Mouse (Mus musculus) neural tube, embryonic 14.5 days (tissue): Measurements from ENCODE around the gene Nhlrc2. TPM values are rescaled to one million over a fixed set of nuclear protein-coding genes. Genes with fewer than 3 reads are reported as not detected.

ENCODE experiments used
- ATAC-seq: fragments of 200-750 bp; cut with Nextera tagmentation; 2 replicates; pipeline ENCODE4 v1.8.0; 2017; ENCODE audit warnings: low read depth, mild to moderate bottlenecking, moderate TSS enrichment, moderate library complexity
- H3K27ac ChIP-seq: fragments of 300-500 bp; sonication (generic); 2 replicates; pipeline ENCODE4 v1.5.1; 2014; ENCODE audit warnings: low read depth, mild to moderate bottlenecking, control low read depth, low read length, moderate library complexity, mixed read lengths
- H3K27me3 ChIP-seq: fragments of 300-500 bp; sonication (generic); 2 replicates; pipeline ENCODE4 v1.6.1; 2014; ENCODE audit warnings: low read length; ENCODE audit not compliant: control insufficient read depth, insufficient read depth
- H3K36me3 ChIP-seq: fragments of 300-500 bp; sonication (generic); 2 replicates; pipeline ENCODE4 v1.6.1; 2014; ENCODE audit warnings: low read length, mixed read lengths; ENCODE audit not compliant: control insufficient read depth, insufficient read depth
- H3K4me1 ChIP-seq: fragments of 300-500 bp; sonication (generic); 2 replicates; pipeline ENCODE4 v1.6.1; 2014; ENCODE audit warnings: low read length; ENCODE audit not compliant: control insufficient read depth, insufficient read depth
- H3K4me2 ChIP-seq: fragments of 300-500 bp; sonication (generic); 2 replicates; pipeline ENCODE4 v1.6.1; 2014; ENCODE audit warnings: mild to moderate bottlenecking, low read depth, low read length, control low read depth
- H3K4me3 ChIP-seq: fragments of 300-500 bp; sonication (generic); 2 replicates; pipeline ENCODE4 v1.5.1; 2014; ENCODE audit warnings: low read depth, low read length, control low read depth, mixed read lengths
- H3K9ac ChIP-seq: fragments of 300-500 bp; sonication (generic); replicated peaks from 2 replicates; pipeline ENCODE4 v1.6.1; 2014; ENCODE audit warnings: low read depth, mild to moderate bottlenecking, control low read depth, low read length, mixed read lengths
- H3K9me3 ChIP-seq: fragments of 300-500 bp; sonication (generic); 2 replicates; pipeline ENCODE4 v1.6.1; 2016; ENCODE audit warnings: low read length; ENCODE audit not compliant: control insufficient read depth
- WGBS: fragments of 180-500 bp; shearing (Covaris S2); extraction: QIAGEN DNeasy Blood & Tissue Kit; methylation state at CpG from one replicate; pipeline ENCODE4 v1.1.7; 2014; 5-methylcytosine and 5-hydroxymethylcytosine counted together
- polyA plus RNA-seq: library from polyadenylated mRNA; unstranded; fragments of >200 nt; fragmentation: Nextera tagmentation; extraction: Ambion mirVana; gene quantifications from 2 replicates; pipeline ENCODE4 v1.2.1, GENCODE M21; 2014

Nhlrc2 gene
- polyA plus RNA-seq, 1 experiment from 2014 or later = 9.5 TPM

DNA sequence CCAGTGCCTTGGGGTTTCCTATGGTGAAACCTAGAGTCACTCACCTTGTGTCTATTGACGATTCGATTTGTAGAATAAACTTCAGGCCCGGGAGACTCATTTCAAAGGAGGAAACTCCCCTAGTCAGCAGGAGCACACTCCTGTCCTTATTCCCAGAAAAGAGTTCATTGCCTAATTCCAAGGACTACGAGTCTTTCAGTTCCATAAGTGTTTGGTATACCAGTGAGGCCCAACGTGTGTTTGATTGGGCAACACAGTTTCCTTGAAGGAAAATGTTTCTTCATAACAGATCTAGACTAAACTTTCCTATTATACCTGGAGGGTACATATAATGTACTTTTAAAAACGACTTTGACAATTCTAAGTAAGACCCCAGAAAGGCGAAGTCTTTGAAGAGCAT, 73.8 kb downstream of the Nhlrc2 start:
- H3K27me3 ChIP-seq = no peaks in the 10 kb centered on the region
- WGBS = 87% methylated on average over 7 of the region's 7 CpGs
- H3K4me2 ChIP-seq = no peak overlapping the region
- H3K9ac ChIP-seq = no peak overlapping the region
- H3K36me3 ChIP-seq = no peaks in the 10 kb centered on the region
- no peak overlapping the region for H3K4me3 ChIP-seq
- H3K4me1 ChIP-seq = no peaks in the 10 kb centered on the region
- no peak for ATAC-seq
- no peaks in the 10 kb centered on the region for H3K9me3 ChIP-seq
- H3K27ac ChIP-seq = no peak overlapping the region

DNA sequence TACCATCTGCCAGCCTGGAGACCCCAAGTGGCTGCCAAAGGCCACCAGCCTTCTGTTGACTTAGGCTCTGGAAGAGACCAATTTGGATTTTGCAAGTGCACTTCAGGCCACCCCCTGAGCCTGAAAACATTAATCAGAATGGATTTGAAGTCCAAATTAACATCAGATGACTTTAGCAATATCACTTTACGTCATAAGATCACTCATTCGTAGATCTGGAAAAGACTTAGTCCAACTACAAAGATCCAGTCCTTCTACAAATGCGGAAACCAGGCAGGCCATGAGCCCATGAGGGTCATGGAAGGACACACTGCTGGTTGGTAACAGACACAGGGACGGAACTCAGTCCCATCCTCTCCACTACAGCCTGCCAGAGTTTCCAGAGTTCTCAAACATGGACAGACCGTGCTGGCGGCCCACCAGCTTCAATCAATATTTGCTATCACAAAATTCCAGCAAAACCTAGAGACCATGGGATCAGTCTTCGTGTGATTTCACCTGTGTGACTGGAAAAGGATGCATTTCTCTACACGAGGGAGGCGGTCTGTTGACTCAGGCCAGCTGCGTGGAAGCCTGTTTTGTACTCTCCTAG, 79.9 kb downstream of the Nhlrc2 start:
- H3K27me3 ChIP-seq = no peaks in the 10 kb centered on the region
- no peaks in the 10 kb centered on the region for H3K9me3 ChIP-seq
- H3K9ac ChIP-seq = no peak overlapping the region
- no peaks in the 10 kb centered on the region for H3K4me1 ChIP-seq
- no peak overlapping the region for H3K4me2 ChIP-seq
- 91% methylated on average over 10 of the region's 10 CpGs for WGBS
- no peaks in the 10 kb centered on the region for H3K36me3 ChIP-seq
- no peak overlapping the region for H3K27ac ChIP-seq
- no peak for ATAC-seq
- H3K4me3 ChIP-seq = no peak overlapping the region

DNA sequence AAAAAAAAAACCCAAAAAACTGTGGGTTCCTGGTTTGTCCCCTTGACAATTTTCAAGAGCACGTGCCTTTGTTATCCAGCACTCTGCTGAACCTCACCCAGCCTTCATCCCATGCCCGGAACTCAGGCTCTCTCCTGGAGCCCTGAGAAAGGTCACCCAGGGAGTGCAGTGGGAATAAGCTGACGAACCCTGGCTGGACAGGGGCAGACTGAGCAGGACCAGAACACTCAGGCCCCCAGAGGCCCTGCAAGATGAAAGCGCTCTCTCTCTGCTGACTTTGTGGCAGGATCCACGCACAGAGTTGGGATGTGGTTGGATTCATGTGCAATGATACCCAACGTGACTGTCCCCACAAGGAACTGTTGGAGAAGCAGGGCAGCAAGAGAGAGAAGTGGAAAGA, 81.6 kb downstream of the Nhlrc2 start:
- WGBS = 84% methylated on average over 6 of the region's 6 CpGs
- H3K27ac ChIP-seq = no peak overlapping the region
- no peaks in the 10 kb centered on the region for H3K9me3 ChIP-seq
- H3K27me3 ChIP-seq = no peaks in the 10 kb centered on the region
- H3K36me3 ChIP-seq = no peaks in the 10 kb centered on the region
- no peak overlapping the region for H3K4me3 ChIP-seq
- H3K9ac ChIP-seq = no peak overlapping the region
- no peak for ATAC-seq
- H3K4me1 ChIP-seq = no peaks in the 10 kb centered on the region
- no peak overlapping the region for H3K4me2 ChIP-seq

DNA sequence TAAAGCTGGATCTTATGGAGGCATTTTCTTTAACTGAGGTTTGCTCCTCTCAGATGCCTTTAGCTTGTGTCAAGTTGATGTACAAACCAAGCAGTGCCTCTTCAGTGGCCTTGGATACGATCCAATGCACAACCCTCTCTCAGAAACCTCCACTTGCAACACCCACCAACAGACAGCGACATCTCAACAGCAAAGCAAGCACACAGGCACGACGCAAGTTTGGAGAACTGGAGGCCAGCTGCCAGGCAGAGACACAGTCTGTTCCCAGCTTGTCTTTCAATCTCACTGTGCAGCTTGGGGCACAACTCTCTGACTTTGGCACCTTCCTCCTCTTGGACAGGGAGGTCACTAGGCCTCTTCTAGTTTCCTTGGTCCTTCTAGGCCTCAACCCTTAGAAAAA, 83.0 kb downstream of the Nhlrc2 start:
- H3K27ac ChIP-seq = no peak overlapping the region
- no peaks in the 10 kb centered on the region for H3K4me1 ChIP-seq
- no peak overlapping the region for H3K4me3 ChIP-seq
- no peaks in the 10 kb centered on the region for H3K36me3 ChIP-seq
- no peaks in the 10 kb centered on the region for H3K9me3 ChIP-seq
- H3K4me2 ChIP-seq = no peak overlapping the region
- no peaks in the 10 kb centered on the region for H3K27me3 ChIP-seq
- no peak overlapping the region for H3K9ac ChIP-seq
- no peak for ATAC-seq
- WGBS = 80% methylated on average over 4 of the region's 4 CpGs

DNA sequence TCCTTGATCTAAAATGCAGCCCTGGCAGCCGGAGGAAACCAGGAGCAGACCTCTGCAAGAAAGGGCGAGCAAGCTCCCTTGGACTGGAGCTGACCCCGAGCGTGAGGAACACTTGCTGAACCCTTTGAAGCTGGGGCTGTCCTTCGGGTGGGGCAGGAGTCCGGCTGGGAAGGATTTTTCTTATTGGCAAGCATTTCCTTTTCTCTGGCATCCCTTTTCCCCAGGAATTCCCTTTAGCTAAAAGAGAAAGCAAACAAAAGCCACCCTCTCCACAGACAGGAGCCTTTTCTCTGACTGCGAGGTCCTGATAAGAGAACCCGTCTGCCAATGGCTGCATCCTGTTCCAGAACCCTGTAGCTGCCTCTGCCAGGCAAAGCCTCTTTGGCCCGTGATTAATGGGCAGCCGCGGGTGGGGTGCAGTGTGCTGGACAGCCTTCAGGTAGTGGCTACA, 83.4 kb downstream of the Nhlrc2 start:
- Histone ChIP-seq H3K9ac (no peak overlapping the region), H3K4me3 (no peak overlapping the region), H3K27ac (no peak overlapping the region), H3K36me3 (no peaks in the 10 kb centered on the region), H3K27me3 (no peaks in the 10 kb centered on the region), H3K4me1 (no peaks in the 10 kb centered on the region), H3K9me3 (no peaks in the 10 kb centered on the region), H3K4me2 (no peak overlapping the region)
- 72% methylated on average over 11 of the region's 11 CpGs for WGBS
- no peak for ATAC-seq

DNA sequence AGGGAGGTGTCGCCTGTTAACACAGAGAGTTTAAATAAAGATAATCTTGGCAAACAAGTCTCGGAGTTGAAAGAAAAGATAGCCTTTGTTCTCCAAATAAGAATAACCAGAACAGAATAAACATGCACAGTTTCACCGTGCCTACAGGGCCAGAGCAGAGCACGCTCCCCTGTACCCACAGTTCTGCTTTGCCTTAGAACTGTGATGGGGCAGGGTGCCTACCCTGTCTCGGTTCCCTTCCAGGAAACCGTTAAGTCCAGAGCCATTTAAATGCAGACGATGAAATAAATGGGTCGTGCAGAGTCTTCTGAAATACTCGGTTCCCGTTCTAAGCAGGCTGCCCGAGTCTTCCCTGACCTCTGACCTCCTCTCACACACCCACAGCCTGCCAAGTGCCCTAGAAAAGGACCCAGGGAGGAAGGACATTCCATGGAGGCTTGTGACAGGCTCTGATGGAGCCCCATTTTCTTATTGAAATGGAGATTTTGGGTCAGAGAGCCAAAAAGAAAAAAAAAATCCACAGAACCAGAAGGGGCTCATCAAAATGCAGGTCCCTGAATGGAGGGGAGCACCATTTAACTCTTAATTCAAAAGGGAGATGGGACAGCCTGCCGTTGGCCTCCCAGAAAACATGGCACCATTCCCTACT, 89.1 kb downstream of the Nhlrc2 start:
- WGBS = 44% methylated on average over 12 of the region's 12 CpGs
- Histone ChIP-seq H3K4me3 (no peak overlapping the region), H3K9me3 (no peaks in the 10 kb centered on the region), H3K4me2 (no peak overlapping the region), H3K27ac (no peak overlapping the region), H3K27me3 (no peaks in the 10 kb centered on the region), H3K9ac (no peak overlapping the region), H3K36me3 (no peaks in the 10 kb centered on the region), H3K4me1 (no peaks in the 10 kb centered on the region)
- ATAC-seq = peak; percentile 68; the same call in 1 of the 2 replicates

DNA sequence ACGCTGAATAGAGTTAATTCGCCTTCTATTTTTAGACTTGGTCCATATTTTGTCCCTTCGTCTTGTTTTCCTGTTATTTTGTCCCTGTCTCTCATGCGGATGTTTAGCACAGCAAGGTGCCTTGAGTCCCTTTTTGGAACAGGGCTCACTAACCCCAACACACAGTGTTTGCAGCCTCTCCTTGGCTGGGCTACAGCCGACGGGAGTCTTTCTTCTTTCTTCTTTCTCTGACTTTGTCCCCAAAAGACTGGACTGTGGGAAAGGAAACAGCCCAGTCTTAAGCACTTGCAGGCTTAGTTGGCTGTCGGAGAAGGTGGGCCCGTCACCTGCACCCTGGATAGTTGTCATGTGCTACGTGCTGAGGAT, 89.6 kb downstream of the Nhlrc2 start:
- WGBS = 64% methylated on average over 9 of the region's 9 CpGs
- no peak for ATAC-seq
- Histone ChIP-seq H3K27me3 (no peaks in the 10 kb centered on the region), H3K27ac (peak overlapping the region; percentile 48; the same call in 1 of the 2 replicates), H3K4me1 (no peaks in the 10 kb centered on the region), H3K4me2 (no peak overlapping the region), H3K4me3 (no peak overlapping the region), H3K9me3 (no peaks in the 10 kb centered on the region), H3K9ac (no peak overlapping the region), H3K36me3 (no peaks in the 10 kb centered on the region)

DNA sequence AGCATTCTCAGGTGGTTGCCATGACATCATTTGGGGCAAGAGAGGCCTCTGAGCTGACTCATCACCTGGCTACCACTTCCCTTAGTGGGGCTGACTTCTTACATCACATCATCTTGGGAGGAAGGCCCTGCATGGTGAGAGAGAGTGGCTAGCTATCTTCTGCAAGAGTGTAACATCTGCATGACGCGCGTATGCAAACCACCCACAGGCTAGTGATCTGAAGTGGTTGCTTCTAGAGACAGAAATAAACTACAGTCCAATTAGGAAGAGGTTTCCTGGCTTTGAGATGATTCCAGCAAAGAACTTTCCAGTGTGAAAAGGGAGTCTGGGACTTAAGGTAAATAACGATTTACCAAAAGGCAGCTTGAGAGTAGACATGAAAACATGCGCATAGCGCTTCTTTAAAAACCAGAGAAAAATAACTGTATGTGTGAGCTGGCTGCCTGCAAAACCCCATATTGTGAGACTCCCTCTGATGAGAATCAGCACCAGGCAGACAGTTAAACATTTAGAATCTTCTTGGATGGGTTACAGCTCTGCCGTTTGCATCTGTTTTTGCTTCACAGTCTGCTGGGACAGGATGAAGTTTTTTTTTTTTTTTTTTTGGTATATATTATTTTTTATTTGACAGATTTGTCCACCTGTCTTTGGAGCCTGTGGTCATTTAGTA, 99.5 kb downstream of the Nhlrc2 start:
- Histone ChIP-seq H3K4me2 (no peak overlapping the region), H3K9ac (no peak overlapping the region), H3K36me3 (no peaks in the 10 kb centered on the region), H3K27me3 (no peaks in the 10 kb centered on the region), H3K4me3 (no peak overlapping the region), H3K4me1 (peaks cover 7% of the 10 kb centered on the region), H3K27ac (no peak overlapping the region), H3K9me3 (no peaks in the 10 kb centered on the region; the same call in 1 of the 2 replicates)
- no peak for ATAC-seq
- WGBS = 87% methylated on average over 7 of the region's 7 CpGs

DNA sequence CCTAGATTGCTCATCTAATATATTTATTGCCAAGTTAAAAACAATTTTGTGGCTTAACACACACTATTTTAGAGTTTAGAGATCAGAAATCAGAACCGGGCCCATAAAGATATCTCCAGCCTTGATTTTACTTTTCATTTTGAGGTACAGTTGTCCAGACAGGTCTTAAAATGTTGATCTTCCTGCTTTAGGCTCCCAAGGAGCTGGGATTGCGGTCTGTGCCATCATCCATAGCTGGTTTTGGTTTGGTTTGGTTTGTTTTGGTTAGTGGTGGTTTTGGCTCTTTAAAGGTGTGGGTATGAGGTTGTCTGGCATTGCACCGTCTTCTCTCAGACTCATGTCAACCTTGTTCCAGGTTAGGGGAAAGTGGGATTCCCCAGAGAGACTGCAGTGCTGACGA, 103.2 kb downstream of the Nhlrc2 start:
- Histone ChIP-seq H3K9me3 (no peaks in the 10 kb centered on the region; the same call in 1 of the 2 replicates), H3K4me2 (no peak overlapping the region), H3K36me3 (no peaks in the 10 kb centered on the region), H3K27me3 (no peaks in the 10 kb centered on the region), H3K4me3 (no peak overlapping the region), H3K9ac (no peak overlapping the region), H3K27ac (no peak overlapping the region), H3K4me1 (peaks cover 13% of the 10 kb centered on the region)
- WGBS = 86% methylated on average over 4 of the region's 4 CpGs
- no peak for ATAC-seq
